Mouse (Mus musculus): Measurements from ENCODE around the gene Noa1.

Gene Noa1

GRCm38 (mm10) chr5:77253154-77253553 lies 56.7 kb downstream of the Noa1 start:
- no peak for DNase-seq (ENCODE audit: low spot score)

- no peak for DNase-seq (ENCODE audit: low spot score)
These were observed 57.6 kb downstream of the Noa1 start for GRCm38 (mm10) chr5:77252115-77252827.

- DNase-seq (ENCODE audit: low spot score): no peak
These were observed 58.2 kb downstream of the Noa1 start for GRCm38 (mm10) chr5:77251656-77252055.

- no peak for DNase-seq (ENCODE audit: low spot score)
These were observed 59.8 kb downstream of the Noa1 start for GRCm38 (mm10) chr5:77250083-77250482.

GRCm38 (mm10) chr5:77245787-77246671 lies 63.9 kb downstream of the Noa1 start:
- DNase-seq (ENCODE audit: low spot score): no peak

GRCm38 (mm10) chr5:77245463-77245786 lies 64.5 kb downstream of the Noa1 start:
- no peak for DNase-seq (ENCODE audit: low spot score)

GRCm38 (mm10) chr5:77244331-77244987 lies 65.4 kb downstream of the Noa1 start:
- no peak for DNase-seq (ENCODE audit: low spot score)
